In genomic region chr4:119972375-119972774, GRCm38 (mm10) we compare ENCODE assay signal across 18 mouse cellular contexts.
DNase-seq lines count a peak whose midpoint lies in the region; ATAC-seq and TF ChIP-seq lines count a peak whose summit lies in the region.
"Had no signal": no experiment of that assay in that cellular context is flagged by ENCODE, and none has a peak within 500 bp of the region (broad histone marks: within the 10 kb centered on the region; RNA-seq: fewer than 3 reads in every experiment).

No protein-coding gene starts in this region.

- in situ Hi-C loops in CH12.LX (cut with MboI; ENCODE audit: low pct_ligation_motif_present, low pct_unique_long_range_greater_than_20kb, low sequenced_read_pairs): no loop called here

- DNase-seq in 3134 (ENCODE audit: extremely low read depth, insufficient read length, low spot score) (peak; percentile 18), CH12.LX (ENCODE audit: extremely low read depth) (no peak)
- DNase-seq in cerebellum, adult 11-12 months: peak; percentile 80
- DNase-seq in cerebellum, postnatal 14 days: peak; percentile 75 to 84
- no peak for DNase-seq in hindbrain, embryonic 14.5 days (ENCODE audit: low spot score)
- DNase-seq in adrenal gland, postnatal 14 days: no peak
- no peak for DNase-seq in heart, postnatal 4 days
- DNase-seq: heart, adult 11 months; heart, postnatal 14 days; kidney, adult 9 months; lung, adult 18-20 months; lung, postnatal 36 days; spleen, adult 18-20 months; thymus, adult 2 months had no signal

- TF ChIP-seq EP300 in CH12.LX (IDR thresholded peaks at IDR 0.05; ENCODE audit: low read length): no peak

- no peak for TF ChIP-seq POLR2A in CH12.LX (IDR thresholded peaks at IDR 0.05; ENCODE audit: low read depth, low read length)

- TF ChIP-seq CTCF in CH12.LX (conservative IDR thresholded peaks at IDR 0.05 in 1 of 2, IDR thresholded peaks at IDR 0.05 in 1 of 2; ENCODE audit: low read depth in 2 of 2, low read length in 2 of 2): no peak

- peaks cover 49 to 91% of the 10 kb centered on the region in 2 experiments for H3K4me1 ChIP-seq in CH12.LX (ENCODE audit: control insufficient read depth in 1 of 2, insufficient read depth in 2 of 2)
- H3K4me1 ChIP-seq in hindbrain, embryonic 14.5 days (replicated peaks; ENCODE audit: control insufficient read depth, insufficient read depth, low read length): peaks cover 39% of the 10 kb centered on the region

- 56% methylated on average over 6 of the region's 6 CpGs for WGBS in hindbrain, embryonic 14.5 days

- no peaks in the 10 kb centered on the region for H3K9me3 ChIP-seq in CH12.LX (replicated peaks; ENCODE audit: low read length)
- no peaks in the 10 kb centered on the region for H3K9me3 ChIP-seq in hindbrain, embryonic 14.5 days (ENCODE audit: control insufficient read depth, low read length)
- H3K9me3 ChIP-seq: embryonic facial prominence, embryonic 10.5 days; heart, embryonic 12.5 days; hindbrain, embryonic 13.5 days had no signal

- H3K27me3 ChIP-seq in CH12.LX (replicated peaks): no peaks in the 10 kb centered on the region
- no peaks in the 10 kb centered on the region for H3K27me3 ChIP-seq in hindbrain, embryonic 14.5 days (ENCODE audit: control insufficient read depth, insufficient read depth, low read length)
- H3K27me3 ChIP-seq: hindbrain, embryonic 13.5 days had no signal

- dilution Hi-C loops in CH12.LX (cut with MboI; ENCODE audit: extremely low pct_ligation_motif_present, extremely low pct_unique_long_range_greater_than_20kb, low sequenced_read_pairs): no loop called here

- ATAC-seq in hindbrain, embryonic 14.5 days (ENCODE audit: low FRiP score): no peak

- H3K36me3 ChIP-seq in CH12.LX (replicated peaks in 1 of 2; ENCODE audit: control insufficient read depth in 1 of 2, insufficient read depth in 1 of 2, low read length in 1 of 2): no peaks in the 10 kb centered on the region
- no peaks in the 10 kb centered on the region for H3K36me3 ChIP-seq in hindbrain, embryonic 14.5 days (replicated peaks; ENCODE audit: control insufficient read depth, insufficient read depth)
- H3K36me3 ChIP-seq: embryonic facial prominence, embryonic 10.5 days; heart, embryonic 12.5 days; hindbrain, embryonic 13.5 days had no signal

- H3K4me3 ChIP-seq in CH12.LX (replicated peaks in 1 of 3; ENCODE audit: low read depth in 2 of 3, low read length in 2 of 3, poor library complexity in 1 of 3): no peak overlapping the region
- H3K4me3 ChIP-seq in hindbrain, embryonic 14.5 days (replicated peaks; ENCODE audit: low read length): no peak overlapping the region
- H3K4me3 ChIP-seq: embryonic facial prominence, embryonic 10.5 days; heart, embryonic 12.5 days; hindbrain, embryonic 13.5 days had no signal

- TF ChIP-seq RAD21 in CH12.LX (IDR thresholded peaks at IDR 0.05; ENCODE audit: low read depth, low read length): no peak

- no peaks in the 10 kb centered on the region for H3K79me2 ChIP-seq in CH12.LX (replicated peaks; ENCODE audit: control insufficient read depth, extremely low read depth, insufficient read depth, poor library complexity, severe bottlenecking)

- no peak overlapping the region for H3K4me2 ChIP-seq in CH12.LX (ENCODE audit: insufficient read depth, low read depth, poor library complexity, severe bottlenecking)
- no peak overlapping the region for H3K4me2 ChIP-seq in hindbrain, embryonic 14.5 days (replicated peaks)
- H3K4me2 ChIP-seq: heart, embryonic 12.5 days; hindbrain, embryonic 13.5 days; liver, embryonic 11.5 days had no signal

- no peak overlapping the region for H3K27ac ChIP-seq in CH12.LX (ENCODE audit: insufficient read depth, low read depth)
- H3K27ac ChIP-seq in hindbrain, embryonic 14.5 days: no peak overlapping the region
- H3K27ac ChIP-seq: embryonic facial prominence, embryonic 10.5 days had no signal

- no peak overlapping the region for H3K9ac ChIP-seq in CH12.LX (ENCODE audit: insufficient read depth, low read depth)
- no peak overlapping the region for H3K9ac ChIP-seq in hindbrain, embryonic 14.5 days
- H3K9ac ChIP-seq: heart, embryonic 12.5 days; hindbrain, embryonic 13.5 days had no signal

TF ChIP-seq in CH12.LX, 34 proteins besides CTCF, POLR2A, EP300 and RAD21:
- 0 out of 2 replicates have a peak, but pooled peaks have one; percentile 6 for TF ChIP-seq ETS1 (conservative IDR thresholded peaks at IDR 0.05; ENCODE audit: low read depth, low read length)
- no peak for TF ChIP-seq ZKSCAN1 (IDR thresholded peaks at IDR 0.05; ENCODE audit: borderline replicate concordance, low read depth, low read length)
TF ChIP-seq in CH12.LX: peak in this region for 1.

Comparison
In these comparisons a context has a peak if more than half of its experiments do, and no peak if none do; other contexts are left out.
1. DNase-seq: peak in 3134 (single experiment), cerebellum, adult 11-12 months (single experiment) and cerebellum, postnatal 14 days (2 of 2); none in CH12.LX (single experiment), hindbrain, embryonic 14.5 days (single experiment), adrenal gland, postnatal 14 days (single experiment) and heart, postnatal 4 days (single experiment).